7 mouse cellular contexts compared by ENCODE assay signal in the genomic region with DNA sequence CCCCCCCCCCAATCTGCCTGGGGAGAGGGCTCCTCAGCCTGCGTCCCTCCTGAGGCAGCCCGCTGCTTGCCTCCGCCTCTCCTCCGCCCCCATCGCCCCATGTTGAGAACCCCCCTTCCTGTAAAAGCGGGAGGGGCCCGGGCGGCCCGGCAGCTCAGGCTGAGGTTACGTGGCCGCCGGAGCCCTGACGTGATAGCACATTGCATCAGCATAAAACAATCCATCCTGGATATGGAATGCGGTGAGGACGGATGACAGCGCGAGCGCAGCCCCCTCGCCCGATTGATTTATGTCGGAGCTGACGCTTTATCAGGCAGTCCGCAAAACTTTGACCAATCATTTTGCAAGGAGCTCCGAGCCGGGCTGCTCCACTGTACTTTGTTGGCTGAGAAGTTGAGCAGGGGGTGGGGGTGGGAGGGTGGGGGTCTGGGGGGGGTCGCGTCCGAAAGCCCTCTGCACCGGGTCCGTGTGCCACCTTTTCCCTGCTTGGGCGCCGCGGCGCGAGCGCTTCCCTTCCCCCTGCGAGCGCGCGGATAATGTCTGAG. TPM values are rescaled to one million over a fixed set of nuclear protein-coding genes. Genes with fewer than 3 reads are reported as not detected.
A peak's percentile ranks its signal among the peaks of the same experiment; 100 is the strongest.
DNase-seq lines count a peak whose midpoint lies in the region; ATAC-seq and TF ChIP-seq lines count a peak whose summit lies in the region.

Gene Hoxb9, plus strand, starts transcription at position 462 of the 545 bp plus-strand sequence.

- TF ChIP-seq CTCF in ES-Bruce4 (IDR thresholded peaks at IDR 0.05; ENCODE audit: low read depth, low read length): no peak

- peaks cover 74% of the 10 kb centered on the region for H3K27me3 ChIP-seq in ES-Bruce4 (ENCODE audit: control insufficient read depth, insufficient read depth, low read length, poor library complexity, severe bottlenecking)
- H3K27me3 ChIP-seq in hindbrain, embryonic 11.5 days (ENCODE audit: control insufficient read depth, insufficient read depth, low read length): peaks cover 98% of the 10 kb centered on the region
- H3K27me3 ChIP-seq in limb, embryonic 13.5 days: peaks cover 99% of the 10 kb centered on the region

- TF ChIP-seq EP300 in ES-Bruce4 (IDR thresholded peaks at IDR 0.05; ENCODE audit: insufficient read depth, low read depth, low read length): no peak

- peak within 1 kb of the TSS; percentile 21 for H3K4me2 ChIP-seq in hindbrain, embryonic 11.5 days (replicated peaks; ENCODE audit: low read depth, low read length)
- H3K4me2 ChIP-seq in limb, embryonic 13.5 days (replicated peaks): peak within 1 kb of the TSS; percentile 52

- under 1% methylated on average over 38 of the region's 40 CpGs for WGBS in hindbrain, embryonic 11.5 days
- WGBS in limb, embryonic 13.5 days: 0% methylated on average over 40 of the region's 40 CpGs

- H3K27ac ChIP-seq in ES-Bruce4 (ENCODE audit: insufficient read depth, low read length): no peak within 1 kb of the TSS
- no peak within 1 kb of the TSS for H3K27ac ChIP-seq in hindbrain, embryonic 11.5 days (ENCODE audit: low read depth, low read length)
- H3K27ac ChIP-seq in limb, embryonic 13.5 days: no peak within 1 kb of the TSS

- ATAC-seq in hindbrain, embryonic 11.5 days (ENCODE audit: low FRiP score): no peak
- no peak for ATAC-seq in limb, embryonic 13.5 days (ENCODE audit: low FRiP score, low read depth)
- no peak for ATAC-seq in erythroid progenitor cell, adult 5-6 weeks (replicated peaks; ENCODE audit: low FRiP score, poor library complexity, severe bottlenecking)

- H3K36me3 ChIP-seq in ES-Bruce4 (ENCODE audit: control insufficient read depth, insufficient read depth, low read length, poor library complexity, severe bottlenecking): no peaks in the 10 kb centered on the region
- H3K36me3 ChIP-seq in hindbrain, embryonic 11.5 days (ENCODE audit: control insufficient read depth, insufficient read depth, low read length): no peaks in the 10 kb centered on the region
- H3K36me3 ChIP-seq in limb, embryonic 13.5 days: no peaks in the 10 kb centered on the region

- no peaks in the 10 kb centered on the region for H3K4me1 ChIP-seq in ES-Bruce4 (ENCODE audit: control insufficient read depth, insufficient read depth, low read length)
- peaks cover 6% of the 10 kb centered on the region for H3K4me1 ChIP-seq in hindbrain, embryonic 11.5 days (replicated peaks; ENCODE audit: control insufficient read depth, insufficient read depth, low read length)
- H3K4me1 ChIP-seq in limb, embryonic 13.5 days: peaks cover 27% of the 10 kb centered on the region

- no peaks in the 10 kb centered on the region for H3K9me3 ChIP-seq in ES-Bruce4 (replicated peaks; ENCODE audit: control insufficient read depth, insufficient read depth, low read length, poor library complexity, severe bottlenecking)
- H3K9me3 ChIP-seq in hindbrain, embryonic 11.5 days (ENCODE audit: control insufficient read depth, low read length): no peaks in the 10 kb centered on the region
- no peaks in the 10 kb centered on the region for H3K9me3 ChIP-seq in limb, embryonic 13.5 days

- DNase-seq in CD4-positive, CD25-positive, alpha-beta regulatory T cell, adult 2 months (ENCODE audit: low read depth, low spot score): peak; percentile 55
- no peak for DNase-seq in hindbrain, embryonic 11.5 days (ENCODE audit: low spot score)
- DNase-seq in right cerebral cortex, adult 18-20 months: no peak
- DNase-seq in cerebellum, postnatal 14 days: no peak

- H3K4me3 ChIP-seq in ES-Bruce4 (ENCODE audit: low read depth, low read length): peak within 1 kb of the TSS; percentile 45
- peak within 1 kb of the TSS; percentile 19 for H3K4me3 ChIP-seq in hindbrain, embryonic 11.5 days (ENCODE audit: low read depth, low read length)
- peak within 1 kb of the TSS; percentile 31 for H3K4me3 ChIP-seq in limb, embryonic 13.5 days

- peak within 1 kb of the TSS; percentile 53 for H3K9ac ChIP-seq in ES-Bruce4 (ENCODE audit: low read depth, poor library complexity, severe bottlenecking)
- 0 out of 2 replicates have a peak within 1 kb of the TSS, but pooled peaks have one; percentile 27 for H3K9ac ChIP-seq in hindbrain, embryonic 11.5 days (ENCODE audit: low read depth, low read length)
- peak within 1 kb of the TSS; percentile 1; the same call in 1 of the 2 replicates for H3K9ac ChIP-seq in limb, embryonic 13.5 days

- TF ChIP-seq POLR2A in ES-Bruce4 (IDR thresholded peaks at IDR 0.05; ENCODE audit: insufficient read depth, low read length): no peak

RNA-seq across cellular contexts. Expression of gene Hoxb9, which starts in this region (rescaled TPM):
- 1.5 and 1.6 TPM in 2 replicates for polyA plus RNA-seq in ES-Bruce4 (2011; ENCODE audit: insufficient read depth, insufficient read length, low read depth, missing spikeins)
- polyA plus RNA-seq in hindbrain, embryonic 11.5 days (2014; fragmentation: Nextera tagmentation; extraction: Ambion mirVana): 0.80 and 3.2 TPM in 2 replicates
- 1.1 and 1.3 TPM in 2 replicates for polyA plus RNA-seq in limb, embryonic 13.5 days (2015; fragmentation: Nextera tagmentation; extraction: Ambion mirVana)
- not detected in 2 replicates for total RNA-seq in erythroid progenitor cell, adult 5-6 weeks (2015; ENCODE audit: low replicate concordance)
- total RNA-seq in erythroid progenitor cell, adult 5-6 weeks (2017; ENCODE audit: low replicate concordance): not detected in 2 replicates

Comparison
In these comparisons a context has a peak if more than half of its experiments do, and no peak if none do; other contexts are left out.
1. H3K9ac ChIP-seq: peak in every context shown above with its lines; median percentile 53 in ES-Bruce4; 27 in hindbrain, embryonic 11.5 days; 1 in limb, embryonic 13.5 days.